Comparison of ENCODE assay signal across 13 mouse cellular contexts in genomic region chrX:99294726-99295125, GRCm38 (mm10).
A peak's percentile ranks its signal among the peaks of the same experiment; 100 is the strongest.
DNase-seq lines count a peak whose midpoint lies in the region; ATAC-seq and TF ChIP-seq lines count a peak whose summit lies in the region.
"Had no signal": no experiment of that assay in that cellular context is flagged by ENCODE, and none has a peak within 500 bp of the region (broad histone marks: within the 10 kb centered on the region; RNA-seq: fewer than 3 reads in every experiment).

No protein-coding gene starts in this region.

- 54% methylated on average over 8 of the region's 8 CpGs for WGBS in heart, adult 2 months
- 56% methylated on average over 8 of the region's 8 CpGs for WGBS in kidney, embryonic 14.5 days

- intact Hi-C loops in heart, adult 2 months (cut with DNase I), result loop anchor here (2.0 to 5.0 kb wide), 4 partner anchors 64 to 242 kb away; no protein-coding TSS in a partner anchor
- intact Hi-C loops in left cerebral cortex, postnatal 36 days (cut with DNase I), result loop anchor here (5.0 kb wide), 1 partner anchor 157 kb away; the partner anchor contains the start of gene Efnb1

- TF ChIP-seq EP300 in heart, adult 2 months (IDR thresholded peaks at IDR 0.05; ENCODE audit: insufficient read depth, low read depth, low read length), result no peak

- H3K4me2 ChIP-seq in kidney, embryonic 14.5 days (replicated peaks; ENCODE audit: low read depth, low read length), result no peak overlapping the region
- H3K4me2 ChIP-seq: intestine, embryonic 15.5 days; stomach, embryonic 15.5 days had no signal

- H3K27ac ChIP-seq in heart, adult 2 months, result peak overlapping the region; percentile 30
- no peak overlapping the region for H3K27ac ChIP-seq in kidney, embryonic 14.5 days (ENCODE audit: low read depth, low read length)
- H3K27ac ChIP-seq: intestine, embryonic 15.5 days; stomach, embryonic 15.5 days had no signal

- no peak for TF ChIP-seq POLR2A in heart, adult 2 months (IDR thresholded peaks at IDR 0.05; ENCODE audit: insufficient read depth, low read depth, low read length)

- no peak overlapping the region for H3K9ac ChIP-seq in heart, adult 2 months (ENCODE audit: low read depth, low read length)
- no peak overlapping the region for H3K9ac ChIP-seq in kidney, embryonic 14.5 days (ENCODE audit: low read depth, low read length)
- H3K9ac ChIP-seq: intestine, embryonic 15.5 days; stomach, embryonic 15.5 days had no signal

- TF ChIP-seq CTCF in heart, adult 2 months (IDR thresholded peaks at IDR 0.05), result no peak

- H3K36me3 ChIP-seq in heart, adult 2 months (ENCODE audit: control insufficient read depth, insufficient read depth, low read length), result peaks cover 3% of the 10 kb centered on the region
- no peaks in the 10 kb centered on the region for H3K36me3 ChIP-seq in kidney, embryonic 14.5 days (ENCODE audit: control insufficient read depth, insufficient read depth, low read length)
- H3K36me3 ChIP-seq: intestine, embryonic 15.5 days; stomach, embryonic 15.5 days had no signal

- H3K4me1 ChIP-seq in heart, adult 2 months (ENCODE audit: control insufficient read depth, insufficient read depth, low read length), result peaks cover 19% of the 10 kb centered on the region
- peaks cover 23% of the 10 kb centered on the region; the same call in 1 of the 2 replicates for H3K4me1 ChIP-seq in kidney, embryonic 14.5 days (ENCODE audit: control insufficient read depth, insufficient read depth, low read length)

- no peaks in the 10 kb centered on the region for H3K27me3 ChIP-seq in heart, adult 2 months (ENCODE audit: control insufficient read depth, insufficient read depth, low read length)
- H3K27me3 ChIP-seq in kidney, embryonic 14.5 days (ENCODE audit: control insufficient read depth, insufficient read depth, low read length), result no peaks in the 10 kb centered on the region; the same call in 1 of the 2 replicates

- peak; percentile 47 for ATAC-seq in kidney, embryonic 14.5 days (ENCODE audit: low FRiP score, low TSS enrichment)
- ATAC-seq in frontal cortex, adult (ENCODE audit: low TSS enrichment), result no peak
- no peak for ATAC-seq in monocyte, adult 5-6 weeks (replicated peaks; ENCODE audit: insufficient number of reproducible peaks, low FRiP score, low TSS enrichment, poor library complexity, severe bottlenecking)
- ATAC-seq: intestine, embryonic 15.5 days had no signal

- H3K4me3 ChIP-seq in heart, adult 2 months, result no peak overlapping the region
- H3K4me3 ChIP-seq in kidney, embryonic 14.5 days (ENCODE audit: low read length), result no peak overlapping the region
- H3K4me3 ChIP-seq: intestine, embryonic 15.5 days; stomach, embryonic 15.5 days had no signal

- no peaks in the 10 kb centered on the region for H3K9me3 ChIP-seq in kidney, embryonic 14.5 days (ENCODE audit: control insufficient read depth, low read length)
- H3K9me3 ChIP-seq: intestine, embryonic 15.5 days; stomach, embryonic 15.5 days had no signal

- peak; percentile 47 to 66 for DNase-seq in heart, adult 2 months
- DNase-seq in heart, adult 8-10 months (ENCODE audit: low spot score), result no peak
- DNase-seq in R1 (ENCODE audit: low read depth, low spot score), result peak; percentile 40
- DNase-seq in lung, postnatal 36 days, result peak; percentile 71
- no peak for DNase-seq in left cerebral cortex, postnatal 36 days (ENCODE audit: low spot score in 2 of 2)
- DNase-seq: cerebellum, postnatal 10 days; midbrain, embryonic 14.5 days; right cerebral cortex, postnatal 25 days had no signal

- no peaks in the 10 kb centered on the region for H3K79me2 ChIP-seq in heart, adult 2 months (replicated peaks; ENCODE audit: control insufficient read depth, insufficient read depth, low read length)

Comparison
In these comparisons a context has a peak if more than half of its experiments do, and no peak if none do; other contexts are left out.
1. DNase-seq: peak in heart, adult 2 months (2 of 2), R1 (single experiment) and lung, postnatal 36 days (single experiment); none in heart, adult 8-10 months (single experiment) and left cerebral cortex, postnatal 36 days (0 of 2).